Mouse (Mus musculus): ENCODE measurements around the gene Snx9.

The Snx9 gene

DNA sequence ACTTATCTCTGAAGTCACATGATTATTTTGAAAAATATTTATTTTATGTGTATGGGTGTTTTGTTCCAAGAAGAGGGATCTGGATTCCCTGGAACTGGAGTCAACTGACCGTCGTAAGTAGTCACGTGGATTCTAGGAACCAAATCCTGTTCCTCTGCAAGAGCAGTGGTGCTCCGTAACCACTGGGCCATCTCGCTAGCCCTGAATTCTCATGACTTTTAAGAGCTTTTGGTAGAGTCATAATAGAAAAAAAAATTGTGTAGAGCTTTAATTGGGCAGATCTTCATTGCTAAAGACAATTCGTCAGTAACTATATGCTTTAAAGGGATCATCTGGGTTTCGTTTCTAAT, 2.5 kb downstream of the Snx9 start:
- no peak for DNase-seq (ENCODE audit: low read depth, low spot score)

DNA sequence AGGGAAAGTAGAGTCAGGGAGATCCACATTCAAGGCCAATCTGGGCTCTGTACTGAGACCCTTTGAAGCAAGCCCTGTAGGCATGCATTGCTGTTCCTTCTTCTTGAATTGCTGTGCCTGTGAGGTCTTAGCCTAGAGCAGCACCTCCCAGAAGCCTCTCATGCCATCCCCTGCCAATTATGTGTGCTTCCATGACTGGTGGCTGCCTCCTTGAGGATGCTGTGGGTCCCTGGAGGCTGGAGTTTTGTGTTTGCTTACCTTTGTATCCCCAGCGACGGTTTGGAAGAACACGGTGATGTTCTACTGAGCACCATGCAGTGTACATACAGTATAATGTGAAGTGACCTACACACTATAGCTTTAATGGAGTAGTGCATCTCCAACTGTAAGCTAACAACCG, 4.2 kb downstream of the Snx9 start:
- no peak for DNase-seq (ENCODE audit: low read depth, low spot score)

DNA sequence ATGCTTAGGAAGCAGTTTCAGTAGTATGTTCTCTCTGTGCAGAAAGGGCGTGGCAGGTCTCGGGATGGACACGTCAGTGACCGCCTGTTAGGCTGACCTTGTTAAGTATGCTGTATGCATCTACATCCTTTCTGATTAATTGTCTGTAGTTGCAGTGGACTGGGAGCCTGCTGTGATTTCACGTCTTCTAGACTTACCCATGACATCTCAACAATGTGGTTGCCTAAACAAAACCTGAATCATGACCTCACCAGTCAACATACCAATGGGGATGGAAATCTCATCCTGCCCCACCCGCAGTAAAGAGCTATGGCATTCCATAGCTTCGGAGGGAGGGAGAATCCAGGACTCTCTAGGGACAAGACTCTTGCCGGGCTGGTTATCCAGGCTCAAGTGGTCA, 5.0 kb downstream of the Snx9 start:
- no peak for DNase-seq (ENCODE audit: low read depth, low spot score)

DNA sequence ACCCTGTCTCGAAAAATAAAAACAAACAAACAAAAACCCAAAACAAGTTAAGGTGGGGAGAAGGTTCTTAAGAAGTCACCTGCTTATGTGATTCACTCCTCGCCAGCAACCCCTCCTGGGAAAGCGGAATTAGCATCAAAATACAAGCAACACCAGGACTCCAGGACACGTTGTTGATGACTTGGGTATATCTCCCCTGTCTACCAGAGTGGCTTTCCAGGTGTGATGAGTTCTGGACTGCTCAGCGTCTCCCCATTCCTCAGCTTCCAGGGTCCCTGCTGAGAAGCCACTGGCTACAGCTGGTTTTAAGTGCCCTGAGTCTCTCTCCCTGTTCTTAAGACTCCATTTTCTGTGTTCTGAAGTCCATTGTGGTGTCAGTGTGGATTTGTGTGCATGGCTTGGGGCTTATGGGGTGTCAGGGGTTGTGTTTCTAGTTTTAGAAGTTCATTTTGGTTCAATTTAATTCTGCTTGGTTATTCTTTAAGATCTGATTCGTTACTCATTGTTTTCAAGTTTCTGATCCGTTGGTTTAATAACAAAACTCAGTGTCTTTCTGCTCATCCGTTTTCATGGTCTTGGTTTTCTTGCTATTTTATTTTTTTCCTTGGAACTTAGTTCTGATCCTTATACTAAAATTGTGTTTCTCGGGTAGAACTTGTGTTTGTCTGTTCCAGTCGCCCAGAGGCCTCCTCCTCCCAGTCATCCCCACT, 7.7 kb downstream of the Snx9 start:
- DNase-seq (ENCODE audit: low read depth, low spot score): no peak

DNA sequence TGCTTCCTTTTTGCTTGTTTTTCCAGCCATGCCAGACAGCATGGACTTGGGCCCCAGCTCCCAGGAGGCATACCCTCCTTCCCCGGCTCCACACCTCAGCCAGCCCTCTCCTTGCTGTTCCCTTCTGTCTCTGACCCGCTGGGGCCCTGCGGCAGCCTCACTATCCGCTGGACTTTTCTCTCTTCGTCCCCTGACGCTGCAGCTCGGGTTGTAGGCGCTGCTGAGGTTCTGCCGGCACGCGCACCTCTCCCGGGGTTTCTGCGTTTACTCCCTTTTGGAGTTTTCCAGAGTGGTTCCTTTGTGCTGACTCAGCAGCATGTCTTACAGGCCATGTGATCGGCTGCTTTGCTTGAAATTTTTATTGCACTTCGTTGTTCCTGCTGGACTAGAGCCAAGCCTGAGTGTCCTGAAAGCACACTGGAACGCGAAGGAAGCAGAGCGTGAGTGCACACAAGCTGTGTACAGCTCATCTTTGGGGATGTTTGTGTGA, 8.3 kb downstream of the Snx9 start:
- DNase-seq (ENCODE audit: low read depth, low spot score): no peak

DNA sequence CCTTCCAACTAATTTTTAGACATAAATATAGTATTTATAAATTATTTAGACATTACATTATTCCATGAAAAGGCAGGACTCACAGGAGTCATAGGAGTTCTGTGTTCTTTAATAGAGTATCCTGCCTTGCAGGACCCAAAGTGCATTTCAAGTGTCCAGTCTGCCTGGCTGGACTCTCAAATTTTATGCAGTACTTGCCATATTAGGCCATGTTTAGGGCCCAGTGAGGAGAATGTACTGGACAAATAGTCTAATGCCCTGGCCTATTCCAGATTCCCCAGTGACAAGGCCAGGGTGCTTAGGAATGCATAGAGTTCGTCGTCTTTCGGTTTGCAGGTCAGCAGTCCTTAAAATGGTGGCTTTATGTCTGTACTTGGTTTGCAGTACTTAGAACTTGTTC, 8.9 kb downstream of the Snx9 start:
- no peak for DNase-seq (ENCODE audit: low read depth, low spot score)

DNA sequence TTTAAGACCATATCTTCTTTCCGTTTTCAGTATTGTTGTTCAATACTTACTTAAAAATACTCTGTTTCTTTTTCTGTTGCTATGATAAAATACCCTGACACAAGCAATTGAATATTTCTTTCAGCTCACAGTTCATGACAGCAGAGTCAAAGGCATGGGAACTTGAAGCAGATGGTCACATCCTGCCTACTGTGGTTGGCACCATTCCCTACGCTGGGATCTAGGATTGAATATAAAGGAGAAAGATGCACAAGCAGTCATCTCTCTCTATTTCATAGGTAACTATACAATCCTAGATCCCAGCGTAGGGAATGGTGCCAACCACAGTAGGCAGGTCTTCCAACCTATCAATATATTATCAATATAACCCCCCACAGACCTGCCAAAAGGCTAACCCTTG, 9.3 kb downstream of the Snx9 start:
- no peak for DNase-seq (ENCODE audit: low read depth, low spot score)

DNA sequence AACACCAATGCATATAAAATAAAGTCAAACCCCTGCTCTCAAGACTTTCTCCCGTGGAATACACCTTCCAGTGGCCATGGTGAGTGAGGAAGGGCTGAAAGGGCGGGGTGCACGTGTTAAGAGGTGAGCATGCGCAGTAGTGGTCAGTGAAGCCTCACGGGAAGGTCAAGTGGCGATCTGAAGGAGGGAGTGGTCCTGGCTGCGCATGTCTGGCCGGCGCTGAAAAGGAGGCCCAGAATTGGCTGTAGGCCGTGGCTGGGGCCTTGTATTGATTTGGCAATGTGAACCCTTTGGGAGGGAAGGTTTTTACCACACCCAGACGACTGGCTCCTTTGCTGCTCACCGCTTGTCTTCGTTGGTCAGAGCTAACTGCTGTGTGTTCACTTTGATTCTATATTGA, 12.8 kb downstream of the Snx9 start:
- no peak for DNase-seq (ENCODE audit: low read depth, low spot score)

DNA sequence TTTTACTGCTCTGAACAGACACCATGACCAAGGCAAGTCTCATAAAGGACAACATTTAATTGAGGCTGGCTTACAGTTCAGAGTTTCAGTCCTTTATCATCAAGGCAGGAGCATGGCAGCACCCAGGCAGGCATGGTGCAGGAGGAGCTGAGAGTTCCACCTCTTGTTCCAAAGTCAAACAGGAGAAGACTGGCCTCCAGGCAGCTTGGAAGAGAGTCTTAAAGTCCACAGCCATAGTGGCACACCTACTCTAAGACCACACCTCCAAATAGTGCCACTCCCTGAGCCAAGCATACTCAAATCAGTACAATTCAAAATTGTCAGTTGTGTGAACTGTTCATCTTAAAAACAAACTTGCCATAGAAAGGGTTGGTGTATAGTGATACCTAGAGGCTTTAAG, 14.4 kb downstream of the Snx9 start:
- no peak for DNase-seq (ENCODE audit: low read depth, low spot score)

DNA sequence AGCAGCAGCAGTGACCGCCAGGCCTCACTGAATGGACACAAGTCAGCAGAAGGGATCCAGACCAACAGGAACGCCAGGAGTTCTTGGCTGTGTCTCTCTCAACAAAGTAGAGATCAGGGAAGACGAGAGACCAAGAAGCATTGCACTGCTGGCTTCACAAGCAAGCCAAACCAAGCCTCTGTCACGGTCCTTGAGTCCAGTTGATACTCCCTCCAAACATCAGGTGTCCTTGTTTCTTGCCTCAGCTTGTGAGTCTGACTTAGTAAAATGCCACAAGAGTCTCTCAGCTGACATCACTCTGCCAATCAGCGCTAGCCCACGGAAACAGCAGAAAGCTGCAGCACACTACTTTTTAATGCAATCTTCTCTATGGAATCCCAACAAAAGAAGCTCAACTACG, 15.3 kb downstream of the Snx9 start:
- DNase-seq (ENCODE audit: low read depth, low spot score): no peak

DNA sequence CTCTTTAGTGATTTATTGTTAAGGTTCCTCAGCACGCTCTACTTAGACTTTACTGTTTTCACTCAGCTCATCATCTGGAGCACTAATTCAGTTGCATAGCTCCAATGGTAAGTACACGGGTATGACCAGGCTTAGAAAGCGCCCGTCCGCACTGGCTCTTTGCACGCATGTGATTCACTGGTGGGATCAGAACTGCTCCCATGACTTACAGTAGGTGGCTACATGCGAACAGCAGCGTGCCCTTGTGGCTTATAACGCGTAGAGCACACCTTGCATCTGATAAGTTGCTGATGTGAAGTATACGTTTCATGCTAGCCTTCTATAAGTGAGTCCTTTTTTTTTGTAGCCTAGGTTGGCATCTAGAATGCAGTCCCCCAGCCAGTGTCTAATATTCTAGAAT, 16.1 kb downstream of the Snx9 start:
- DNase-seq (ENCODE audit: low read depth, low spot score): no peak

DNA sequence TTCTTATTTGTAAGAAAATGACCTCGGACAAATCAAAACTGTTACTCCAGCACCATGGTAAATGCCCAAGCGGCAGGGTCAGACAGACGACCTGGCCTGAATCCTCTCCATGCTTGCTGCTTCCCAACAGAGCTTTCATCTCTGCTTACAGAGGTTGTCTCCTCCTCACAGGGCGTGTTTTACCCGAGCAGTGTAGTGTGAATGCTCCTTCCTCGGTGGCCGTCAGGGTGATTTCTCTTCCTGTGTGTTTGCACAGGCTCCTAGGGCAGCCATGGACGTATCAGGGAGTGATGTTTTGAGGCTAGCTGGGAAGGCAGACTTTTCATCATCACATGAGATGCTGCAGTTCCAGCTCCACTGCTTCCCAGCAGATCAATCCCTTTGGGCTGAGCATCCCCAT, 17.1 kb downstream of the Snx9 start:
- no peak for DNase-seq (ENCODE audit: low read depth, low spot score)

DNA sequence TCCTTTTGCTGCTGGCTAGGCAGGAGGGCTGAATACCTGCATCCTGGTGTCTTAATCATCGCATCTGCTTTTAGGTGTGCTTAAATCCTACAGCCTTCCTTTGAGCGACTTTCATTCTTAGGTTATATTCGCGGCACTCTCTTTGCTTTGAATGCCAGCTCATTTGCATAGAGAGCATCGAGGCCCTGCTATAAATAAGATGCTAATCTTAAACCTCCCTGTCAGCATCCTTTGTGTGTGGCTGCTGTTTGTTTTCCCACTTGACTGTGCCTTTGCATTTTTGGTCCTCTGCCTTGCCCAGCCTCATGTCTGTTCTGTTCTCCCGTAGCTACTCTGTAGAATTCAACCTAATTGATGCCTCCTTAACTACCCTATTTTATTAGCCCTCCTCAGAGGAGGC, 21.2 kb downstream of the Snx9 start:
- no peak for DNase-seq (ENCODE audit: low read depth, low spot score)

DNA sequence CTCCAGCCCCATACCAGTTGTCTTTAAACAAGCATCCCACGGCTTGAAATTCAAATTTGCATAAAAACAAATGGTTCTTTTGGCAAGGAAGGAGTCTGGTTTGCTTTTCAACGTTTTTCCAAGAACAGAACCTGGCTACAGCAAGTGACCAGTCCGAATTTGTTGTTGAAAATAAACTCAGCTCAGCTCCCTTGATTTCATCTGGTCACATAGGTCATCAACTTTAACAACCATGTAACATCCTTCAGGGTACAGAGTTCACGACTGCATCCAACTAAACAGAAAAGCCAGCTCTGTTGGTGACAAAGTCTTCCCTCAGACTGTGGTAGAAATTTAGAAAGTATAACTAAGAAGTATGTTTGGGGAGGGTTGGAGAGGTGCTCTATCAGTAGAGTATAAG, 21.7 kb downstream of the Snx9 start:
- DNase-seq (ENCODE audit: low read depth, low spot score): no peak

DNA sequence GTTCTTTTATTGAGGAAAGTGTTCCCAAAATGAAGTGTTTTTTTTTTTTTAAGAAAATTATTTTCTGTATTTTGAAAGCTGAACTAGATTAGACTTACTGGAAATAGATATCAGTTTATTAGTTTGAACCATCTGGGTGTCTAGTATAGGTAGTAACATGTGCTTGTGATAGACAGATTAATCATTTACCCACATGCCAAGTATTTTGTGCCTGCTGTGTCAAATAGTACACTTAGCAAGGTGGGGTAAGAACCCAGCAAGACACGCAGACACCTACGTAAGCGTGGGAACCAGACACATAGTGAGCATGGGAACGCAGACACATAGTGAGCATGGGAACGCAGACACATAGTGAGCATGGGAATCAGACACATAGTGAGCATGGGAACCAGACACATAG, 22.6 kb downstream of the Snx9 start:
- DNase-seq (ENCODE audit: low read depth, low spot score): no peak

DNA sequence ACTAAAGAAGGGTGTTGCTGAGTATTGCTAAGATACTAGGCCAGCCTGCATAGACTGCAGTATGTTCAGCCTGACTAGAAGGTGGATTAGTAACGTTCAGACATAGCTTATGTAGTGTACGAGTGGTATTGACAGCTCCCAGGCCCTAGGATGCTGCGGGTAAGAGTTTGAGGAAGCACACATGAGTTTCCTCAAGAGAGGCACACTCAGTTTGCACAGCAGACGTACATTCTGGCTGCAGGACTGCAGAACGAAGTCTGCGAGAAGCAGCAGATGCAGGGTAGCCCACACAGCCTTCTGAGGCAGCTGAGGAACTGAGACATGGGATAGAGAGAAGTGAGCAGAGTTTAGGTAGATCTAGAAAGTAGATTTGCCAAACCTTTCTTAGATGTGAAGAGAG, 26.3 kb downstream of the Snx9 start:
- DNase-seq (ENCODE audit: low read depth, low spot score): no peak

DNA sequence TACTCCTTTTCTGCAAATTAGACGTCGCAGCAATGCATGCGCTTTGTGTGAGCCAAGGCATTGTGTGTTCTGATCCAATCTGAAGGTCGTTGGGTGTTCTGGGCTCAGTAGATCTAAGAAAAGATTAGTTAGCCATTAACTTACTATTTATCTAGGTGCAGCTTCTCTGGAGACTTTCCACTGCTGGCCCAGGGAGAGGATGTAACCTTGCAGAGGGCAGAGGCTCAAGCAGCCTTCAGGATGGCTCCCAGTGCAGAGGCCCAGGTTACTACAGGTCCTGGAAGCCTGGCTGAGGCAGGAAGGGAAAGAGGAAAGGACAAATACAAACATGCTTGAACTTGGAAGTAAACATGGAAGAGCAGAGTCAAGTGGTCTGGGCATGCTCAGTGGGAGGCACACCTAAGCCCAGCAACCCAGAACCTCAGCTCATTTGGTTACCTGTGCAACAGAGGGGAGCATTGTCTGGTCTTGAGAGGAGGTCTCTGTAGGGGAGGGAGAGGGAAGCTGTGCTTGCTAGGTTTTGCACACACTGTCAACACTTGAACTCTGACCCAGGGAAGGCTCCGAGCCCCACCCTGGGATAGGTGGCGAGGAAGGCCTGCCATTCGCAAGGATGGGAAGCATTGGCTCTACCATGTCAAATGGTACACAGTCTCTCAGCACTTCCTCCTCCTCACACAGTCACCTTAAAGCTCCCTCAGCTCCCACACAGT, 27.3 kb downstream of the Snx9 start:
- DNase-seq (ENCODE audit: low read depth, low spot score): no peak

DNA sequence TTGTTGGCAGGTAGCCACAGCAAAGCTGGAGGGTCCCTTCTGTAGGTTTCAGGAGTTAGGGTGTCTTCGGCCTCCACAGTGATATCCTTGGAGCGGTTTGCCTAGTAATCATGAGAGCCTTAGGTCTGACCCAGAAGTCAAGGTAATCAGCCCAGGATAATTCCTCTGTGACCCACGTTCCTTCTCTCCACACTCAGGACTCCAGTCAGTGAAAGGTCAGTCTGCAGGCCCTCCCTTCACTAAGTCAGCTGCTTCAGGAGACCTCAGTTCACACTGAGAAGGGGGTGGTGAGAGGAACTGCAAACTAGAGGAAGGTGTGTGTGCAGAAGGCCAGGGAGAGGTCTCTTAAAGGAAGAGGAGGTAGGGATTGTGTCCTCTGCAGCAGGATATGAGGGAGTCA, 28.3 kb downstream of the Snx9 start:
- no peak for DNase-seq (ENCODE audit: low read depth, low spot score)

DNA sequence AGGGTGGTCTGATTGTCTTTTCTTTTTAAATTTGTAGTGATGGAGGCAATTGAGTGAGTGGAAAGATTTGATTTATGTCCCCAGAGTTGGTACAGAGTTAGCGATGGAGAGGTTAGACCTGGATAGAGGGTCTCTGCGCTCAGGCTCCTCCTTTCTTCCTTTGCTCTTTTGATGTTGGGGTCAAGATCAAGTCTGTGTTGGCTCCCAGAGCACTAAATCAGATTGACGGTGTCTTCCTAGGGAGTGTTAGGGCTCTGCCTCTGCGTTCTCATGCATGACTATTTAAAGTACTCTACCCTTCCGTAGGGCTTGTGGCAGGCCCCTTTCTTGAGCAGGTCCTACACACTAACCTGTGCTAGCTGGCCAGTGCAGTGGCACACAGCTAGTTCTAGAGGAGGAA, 28.9 kb downstream of the Snx9 start:
- no peak for DNase-seq (ENCODE audit: low read depth, low spot score)

DNA sequence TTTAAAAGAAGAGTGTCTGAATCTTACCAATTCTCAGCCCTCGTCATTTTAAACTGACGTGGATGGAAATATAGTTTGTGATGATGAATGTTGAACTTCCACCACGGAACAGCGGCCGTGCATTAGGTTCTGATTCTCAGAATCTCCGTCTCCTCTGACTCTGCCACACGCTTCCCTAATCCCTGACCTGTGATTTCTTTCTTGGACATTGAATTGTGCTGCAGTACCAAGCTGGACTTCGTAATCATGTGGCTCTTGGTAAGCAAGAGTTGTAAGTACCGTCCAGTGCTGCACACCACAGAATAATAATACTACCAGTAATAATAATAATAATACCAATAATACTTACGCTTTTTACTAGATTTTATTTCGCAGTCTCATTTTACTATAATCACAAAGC, 29.6 kb downstream of the Snx9 start:
- no peak for DNase-seq (ENCODE audit: low read depth, low spot score)

DNA sequence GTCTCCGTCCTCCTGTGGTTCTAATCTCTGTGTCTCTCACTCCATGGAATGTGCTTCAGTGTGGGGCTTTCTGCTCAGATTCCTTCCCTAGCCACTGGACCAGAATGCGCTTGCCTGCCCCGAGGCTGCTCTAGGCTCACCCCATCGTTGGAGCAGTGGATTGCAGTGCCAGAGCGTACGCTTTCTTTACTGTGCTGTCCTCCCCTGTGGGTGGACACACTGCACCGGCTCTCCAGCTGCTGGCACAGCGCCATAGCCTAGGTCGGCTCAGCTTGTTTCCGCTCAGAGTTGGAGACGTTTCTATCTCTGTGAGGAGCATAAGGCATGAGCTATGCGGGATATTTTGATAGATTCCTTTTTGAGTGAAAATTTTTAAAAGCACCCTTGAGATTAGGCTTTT, 31.4 kb downstream of the Snx9 start:
- no peak for DNase-seq (ENCODE audit: low read depth, low spot score)

DNA sequence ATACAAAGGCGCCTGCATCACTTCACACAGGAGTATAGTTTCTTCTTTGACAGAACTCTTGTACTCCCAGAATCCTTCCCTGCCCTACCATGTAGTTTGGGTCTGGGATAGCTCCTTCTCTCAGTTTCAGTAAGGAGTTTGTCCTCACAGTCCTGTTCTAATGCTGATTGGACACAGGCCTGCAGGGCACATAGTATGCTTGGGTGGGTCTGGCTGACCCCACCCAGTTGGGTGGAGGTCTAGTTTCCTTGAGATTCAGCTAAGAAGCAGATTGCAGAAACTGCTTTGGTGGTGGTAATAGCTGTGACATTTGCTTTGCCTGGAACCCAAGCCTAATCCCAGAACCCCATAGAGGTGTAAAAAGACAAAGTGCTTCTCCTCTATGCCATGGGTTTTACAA, 33.4 kb downstream of the Snx9 start:
- no peak for DNase-seq (ENCODE audit: low read depth, low spot score)

DNA sequence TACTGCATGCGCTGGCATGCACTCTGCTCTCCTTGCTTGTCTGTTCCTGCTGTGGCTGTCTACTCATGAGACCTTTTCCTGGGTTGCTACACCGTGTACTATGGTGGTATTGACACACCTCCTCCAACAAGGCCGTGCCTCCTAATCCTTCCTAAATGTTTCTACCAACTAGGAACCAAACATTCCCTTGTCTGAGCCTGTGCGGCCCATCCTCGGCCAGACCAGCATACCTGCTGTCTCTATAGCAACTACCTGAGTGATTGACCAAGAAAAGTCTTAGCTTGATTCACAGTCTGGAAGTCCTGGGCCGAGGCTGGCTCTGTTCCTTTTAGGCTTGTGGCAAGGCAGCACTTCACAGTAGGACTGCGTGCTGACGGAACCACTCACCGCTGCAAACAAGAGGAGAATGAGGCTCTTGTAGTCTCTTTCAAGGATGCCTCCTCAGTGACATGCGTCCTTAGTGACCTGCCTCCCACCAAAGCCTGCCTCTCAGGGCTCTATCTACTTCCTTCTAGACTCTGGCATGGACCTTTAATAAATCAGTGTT, 36.6 kb downstream of the Snx9 start:
- no peak for DNase-seq (ENCODE audit: low read depth, low spot score)

Measured in CD4-positive helper T cell, adult 2 months (primary cell).